Comparison of ENCODE assay signal across 1 mouse cellular context in the genomic region with DNA sequence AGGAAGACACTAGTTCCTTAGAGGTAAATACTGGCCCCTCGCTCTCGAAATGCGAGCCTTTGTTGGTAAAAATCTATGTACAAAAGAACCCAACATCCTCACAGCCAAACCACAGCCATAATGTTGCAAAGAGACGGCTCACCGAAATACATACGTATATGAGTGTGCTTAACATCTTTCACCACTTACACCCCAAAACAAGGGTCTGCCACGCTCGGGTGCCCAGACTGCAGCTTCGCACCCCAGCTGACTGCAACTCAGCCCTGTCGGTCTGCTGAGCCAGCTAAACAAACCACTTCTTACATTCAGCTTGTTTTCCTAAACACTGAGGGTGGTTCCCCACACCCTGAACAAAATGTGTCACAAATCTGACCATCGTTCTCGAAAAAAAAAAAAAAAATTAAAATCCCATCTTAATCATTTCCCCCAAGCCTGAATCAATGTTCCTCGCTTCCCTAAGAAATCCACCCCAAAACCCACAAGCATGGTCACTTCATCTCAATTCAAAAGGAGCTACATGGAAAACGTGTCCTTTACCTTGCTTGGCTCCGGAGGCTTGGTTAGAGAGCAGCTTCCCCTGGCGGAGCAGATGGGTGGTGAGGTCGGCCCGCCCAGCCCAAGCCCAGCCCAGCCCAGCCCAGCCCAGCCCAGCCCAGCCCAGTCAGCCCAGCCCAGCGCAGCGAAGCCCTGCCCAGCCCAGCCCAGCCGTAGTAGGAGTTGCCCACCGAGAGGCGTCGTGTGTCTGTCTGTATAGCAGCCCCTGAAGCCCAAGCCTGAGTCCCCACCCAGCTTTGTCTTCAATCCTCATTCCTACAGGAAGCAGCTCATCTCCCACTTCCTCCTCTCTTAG.
TF ChIP-seq lines count a peak whose summit lies in the region.

No protein-coding gene starts in this region.

TF ChIP-seq in CH12.LX, 34 proteins besides CTCF, POLR2A, EP300 and RAD21:
- TF ChIP-seq NELFE (IDR thresholded peaks at IDR 0.05; ENCODE audit: low read depth, low read length) (peak; percentile 69; the same call in 1 of the 2 replicates), ZNF384 (IDR thresholded peaks at IDR 0.05; ENCODE audit: low read depth, low read length) (peak; percentile 70; the same call in 1 of the 2 replicates), MAFK (IDR thresholded peaks at IDR 0.05; ENCODE audit: insufficient replicate concordance, low read length) (peak; percentile 80; the same call in 1 of the 2 replicates), TCF12 (IDR thresholded peaks at IDR 0.05; ENCODE audit: low read depth, low read length) (peak; percentile 4; the same call in 1 of the 2 replicates), SIN3A (IDR thresholded peaks at IDR 0.05; ENCODE audit: low read length) (peak; percentile 86), MAZ (IDR thresholded peaks at IDR 0.05; ENCODE audit: low read depth, low read length) (no peak), TBP (conservative IDR thresholded peaks at IDR 0.05; ENCODE audit: low read depth, low read length) (0 out of 2 replicates have a peak, but pooled peaks have one; percentile 36), ELF1 (IDR thresholded peaks at IDR 0.05; ENCODE audit: low read depth, low read length) (no peak), UBTF (IDR thresholded peaks at IDR 0.05; ENCODE audit: low read depth, low read length) (0 out of 2 replicates have a peak, but pooled peaks have one; percentile 59), MXI1 (IDR thresholded peaks at IDR 0.05; ENCODE audit: low read depth, low read length) (peak; percentile 89), MYC (IDR thresholded peaks at IDR 0.05; ENCODE audit: low read depth, low read length) (0 out of 2 replicates have a peak, but pooled peaks have one; percentile 74), IRF4 (IDR thresholded peaks at IDR 0.05; ENCODE audit: low read depth, low read length) (peak; percentile 11; the same call in 1 of the 2 replicates), CHD2 (IDR thresholded peaks at IDR 0.05; ENCODE audit: low read length) (peak; percentile 28; the same call in 1 of the 2 replicates), BHLHE40 (IDR thresholded peaks at IDR 0.05; ENCODE audit: low read depth, low read length) (peak; percentile 52; the same call in 1 of the 2 replicates), HCFC1 (IDR thresholded peaks at IDR 0.05; ENCODE audit: low read depth, low read length) (no peak), E2F4 (IDR thresholded peaks at IDR 0.05; ENCODE audit: insufficient replicate concordance, low read depth, low read length) (no peak), SMC3 (IDR thresholded peaks at IDR 0.05; ENCODE audit: low read depth, low read length) (peak; percentile 37; the same call in 1 of the 2 replicates)
